Mouse (Mus musculus): ENCODE results near the gene Tmem189. TPM values are rescaled to one million over a fixed set of nuclear protein-coding genes. Genes with fewer than 3 reads are reported as not detected.

Tmem189 gene
- total and polyA plus RNA-seq, 2 experiments from 2014 or later: 39.3 to 76.8 TPM

- Histone ChIP-seq H3K9me3 (replicated peaks; ENCODE audit: control insufficient read depth, low read length) (no peaks in the 10 kb centered on the region), H3K27me3 (ENCODE audit: control insufficient read depth, insufficient read depth, low read length) (no peaks in the 10 kb centered on the region), H3K4me3 (ENCODE audit: low read depth, low read length) (no peak overlapping the region), H3K36me3 (replicated peaks; ENCODE audit: control insufficient read depth, insufficient read depth, low read length) (no peaks in the 10 kb centered on the region), H3K4me2 (ENCODE audit: low read depth, low read length) (no peak overlapping the region), H3K4me1 (ENCODE audit: control insufficient read depth, insufficient read depth) (peaks cover 6% of the 10 kb centered on the region; the same call in 1 of the 2 replicates), H3K27ac (ENCODE audit: low read depth) (no peak overlapping the region), H3K9ac (replicated peaks; ENCODE audit: low read depth, low read length) (no peak overlapping the region)
- TF ChIP-seq EP300 (IDR thresholded peaks at IDR 0.05; ENCODE audit: low read depth) (no peak), CTCF (IDR thresholded peaks at IDR 0.05; ENCODE audit: low read depth) (no peak)
- no peak for DNase-seq (ENCODE audit: low spot score)
- WGBS: 68% methylated on average over 6 of the region's 6 CpGs
- ATAC-seq (ENCODE audit: insufficient read depth, low read depth): no peak
These were observed 12.5 kb upstream of the Tmem189 start for GRCm38 (mm10) chr2:167702126-167702525.

- Histone ChIP-seq H3K27ac (ENCODE audit: low read depth) (no peak overlapping the region), H3K4me3 (ENCODE audit: low read depth, low read length) (no peak overlapping the region), H3K9me3 (replicated peaks; ENCODE audit: control insufficient read depth, low read length) (no peaks in the 10 kb centered on the region), H3K27me3 (ENCODE audit: control insufficient read depth, insufficient read depth, low read length) (no peaks in the 10 kb centered on the region), H3K36me3 (replicated peaks; ENCODE audit: control insufficient read depth, insufficient read depth, low read length) (no peaks in the 10 kb centered on the region), H3K4me1 (ENCODE audit: control insufficient read depth, insufficient read depth) (peaks cover 7% of the 10 kb centered on the region), H3K4me2 (ENCODE audit: low read depth, low read length) (no peak overlapping the region), H3K9ac (replicated peaks; ENCODE audit: low read depth, low read length) (no peak overlapping the region)
- ATAC-seq (ENCODE audit: insufficient read depth, low read depth) (no peak), DNase-seq (ENCODE audit: low spot score) (no peak)
- TF ChIP-seq CTCF (IDR thresholded peaks at IDR 0.05; ENCODE audit: low read depth) (no peak), EP300 (IDR thresholded peaks at IDR 0.05; ENCODE audit: low read depth) (no peak)
- 79% methylated on average over 5 of the region's 5 CpGs for WGBS
These were observed 11.8 kb upstream of the Tmem189 start for GRCm38 (mm10) chr2:167701472-167701871.

GRCm38 (mm10) chr2:167700018-167700417 lies 10.4 kb upstream of the Tmem189 start:
- ATAC-seq (ENCODE audit: insufficient read depth, low read depth): no peak
- 70% methylated on average over 5 of the region's 5 CpGs for WGBS
- Histone ChIP-seq H3K4me1 (ENCODE audit: control insufficient read depth, insufficient read depth) (peaks cover 12% of the 10 kb centered on the region), H3K27me3 (ENCODE audit: control insufficient read depth, insufficient read depth, low read length) (no peaks in the 10 kb centered on the region), H3K9me3 (replicated peaks; ENCODE audit: control insufficient read depth, low read length) (no peaks in the 10 kb centered on the region), H3K4me3 (ENCODE audit: low read depth, low read length) (no peak overlapping the region), H3K4me2 (ENCODE audit: low read depth, low read length) (no peak overlapping the region), H3K9ac (replicated peaks; ENCODE audit: low read depth, low read length) (no peak overlapping the region), H3K36me3 (replicated peaks; ENCODE audit: control insufficient read depth, insufficient read depth, low read length) (no peaks in the 10 kb centered on the region), H3K27ac (ENCODE audit: low read depth) (no peak overlapping the region)
- DNase-seq (ENCODE audit: low spot score): no peak
- TF ChIP-seq EP300 (IDR thresholded peaks at IDR 0.05; ENCODE audit: low read depth): no peak
- TF ChIP-seq CTCF (IDR thresholded peaks at IDR 0.05; ENCODE audit: low read depth): no peak

GRCm38 (mm10) chr2:167697902-167698301 lies 8.3 kb upstream of the Tmem189 start:
- Histone ChIP-seq H3K27ac (ENCODE audit: low read depth) (peak overlapping the region; percentile 81), H3K27me3 (ENCODE audit: control insufficient read depth, insufficient read depth, low read length) (no peaks in the 10 kb centered on the region), H3K9me3 (replicated peaks; ENCODE audit: control insufficient read depth, low read length) (no peaks in the 10 kb centered on the region), H3K4me3 (ENCODE audit: low read depth, low read length) (no peak overlapping the region), H3K36me3 (replicated peaks; ENCODE audit: control insufficient read depth, insufficient read depth, low read length) (no peaks in the 10 kb centered on the region), H3K4me2 (ENCODE audit: low read depth, low read length) (peak overlapping the region; percentile 40), H3K4me1 (ENCODE audit: control insufficient read depth, insufficient read depth) (peaks cover 12% of the 10 kb centered on the region), H3K9ac (replicated peaks; ENCODE audit: low read depth, low read length) (no peak overlapping the region)
- peak; percentile 85 for DNase-seq (ENCODE audit: low spot score)
- 2% methylated on average over 5 of the region's 5 CpGs for WGBS
- TF ChIP-seq EP300 (IDR thresholded peaks at IDR 0.05; ENCODE audit: low read depth) (no peak), CTCF (IDR thresholded peaks at IDR 0.05; ENCODE audit: low read depth) (no peak)
- peak; percentile 77 for ATAC-seq (ENCODE audit: insufficient read depth, low read depth)

- Histone ChIP-seq H3K36me3 (replicated peaks; ENCODE audit: control insufficient read depth, insufficient read depth, low read length) (no peaks in the 10 kb centered on the region), H3K4me1 (ENCODE audit: control insufficient read depth, insufficient read depth) (peaks cover 16% of the 10 kb centered on the region), H3K9me3 (replicated peaks; ENCODE audit: control insufficient read depth, low read length) (no peaks in the 10 kb centered on the region), H3K27ac (ENCODE audit: low read depth) (peak overlapping the region; percentile 43), H3K27me3 (ENCODE audit: control insufficient read depth, insufficient read depth, low read length) (no peaks in the 10 kb centered on the region), H3K4me3 (ENCODE audit: low read depth, low read length) (no peak overlapping the region), H3K4me2 (ENCODE audit: low read depth, low read length) (no peak overlapping the region), H3K9ac (replicated peaks; ENCODE audit: low read depth, low read length) (no peak overlapping the region)
- no peak for DNase-seq (ENCODE audit: low spot score)
- peak; percentile 7; the same call in 1 of the 2 replicates for ATAC-seq (ENCODE audit: insufficient read depth, low read depth)
- 52% methylated on average over 7 of the region's 7 CpGs for WGBS
- no peak for TF ChIP-seq EP300 (IDR thresholded peaks at IDR 0.05; ENCODE audit: low read depth)
- TF ChIP-seq CTCF (IDR thresholded peaks at IDR 0.05; ENCODE audit: low read depth): no peak
These were observed 6.5 kb upstream of the Tmem189 start for GRCm38 (mm10) chr2:167696143-167696542.

- H3K4me2 ChIP-seq (ENCODE audit: low read depth, low read length): no peak overlapping the region
- no peak for ATAC-seq (ENCODE audit: insufficient read depth, low read depth)
- peaks cover 22% of the 10 kb centered on the region for H3K4me1 ChIP-seq (ENCODE audit: control insufficient read depth, insufficient read depth)
- no peaks in the 10 kb centered on the region for H3K9me3 ChIP-seq (replicated peaks; ENCODE audit: control insufficient read depth, low read length)
- no peak overlapping the region for H3K9ac ChIP-seq (replicated peaks; ENCODE audit: low read depth, low read length)
- TF ChIP-seq EP300 (IDR thresholded peaks at IDR 0.05; ENCODE audit: low read depth) (no peak), CTCF (IDR thresholded peaks at IDR 0.05; ENCODE audit: low read depth) (no peak)
- H3K4me3 ChIP-seq (ENCODE audit: low read depth, low read length): no peak overlapping the region
- H3K27ac ChIP-seq (ENCODE audit: low read depth): no peak overlapping the region
- no peak for DNase-seq (ENCODE audit: low spot score)
- no peaks in the 10 kb centered on the region for H3K27me3 ChIP-seq (ENCODE audit: control insufficient read depth, insufficient read depth, low read length)
- H3K36me3 ChIP-seq (replicated peaks; ENCODE audit: control insufficient read depth, insufficient read depth, low read length): no peaks in the 10 kb centered on the region
- WGBS: 88% methylated on average over 14 of the region's 14 CpGs
These were observed 5.9 kb upstream of the Tmem189 start for GRCm38 (mm10) chr2:167695491-167695890.

Data from heart, postnatal 0 days (tissue).